Mouse (Mus musculus) intestine, embryonic 14.5 days (tissue): ENCODE data around the gene Sgf29. TPM values are rescaled to one million over a fixed set of nuclear protein-coding genes. Genes with fewer than 3 reads are reported as not detected.

ENCODE experiments used
- ATAC-seq: fragments of 200-750 bp; cut with Nextera tagmentation; replicated peaks from 2 replicates; pipeline ENCODE4 v1.8.0; 2017; ENCODE audit warnings: low read depth, moderate number of reproducible peaks, moderate TSS enrichment, moderate library complexity; ENCODE audit not compliant: low FRiP score, low TSS enrichment
- DNase-seq: peaks from one replicate; pipeline ENCODE4 v3.0.0-alpha.2; 2018; ENCODE audit warnings: low spot score
- H3K27ac ChIP-seq: fragments of 300-500 bp; sonication (generic); 2 replicates; pipeline ENCODE4 v1.5.1; 2014; ENCODE audit warnings: low read depth, mild to moderate bottlenecking, control low read depth
- H3K27me3 ChIP-seq: fragments of 300-500 bp; sonication (generic); replicated peaks from 2 replicates; pipeline ENCODE4 v1.6.1; 2014; ENCODE audit warnings: low read length, control low read depth; ENCODE audit not compliant: control insufficient read depth, insufficient read depth
- H3K36me3 ChIP-seq: fragments of 300-500 bp; sonication (generic); 2 replicates; pipeline ENCODE4 v1.6.1; 2014; ENCODE audit warnings: low read length, control low read depth; ENCODE audit not compliant: control insufficient read depth, insufficient read depth
- H3K4me1 ChIP-seq: fragments of 300-500 bp; sonication (generic); replicated peaks from 2 replicates; pipeline ENCODE4 v1.6.1; 2014; ENCODE audit warnings: low read length, control low read depth, mixed read lengths; ENCODE audit not compliant: control insufficient read depth, insufficient read depth
- H3K4me2 ChIP-seq: fragments of 300-500 bp; sonication (generic); 2 replicates; pipeline ENCODE4 v1.6.1; 2014; ENCODE audit warnings: low read length
- H3K4me3 ChIP-seq: fragments of 300-500 bp; sonication (generic); 2 replicates; pipeline ENCODE4 v1.5.1; 2014; ENCODE audit warnings: low read depth, low read length, control low read depth, mixed read lengths
- H3K9ac ChIP-seq: fragments of 300-500 bp; sonication (generic); 2 replicates; pipeline ENCODE4 v1.6.1; 2014; ENCODE audit warnings: mild to moderate bottlenecking, low read length
- H3K9me3 ChIP-seq: fragments of 300-500 bp; sonication (generic); 2 replicates; pipeline ENCODE4 v1.6.1; 2016; ENCODE audit warnings: low read length, control low read depth; ENCODE audit not compliant: control insufficient read depth
- WGBS: fragments of 180-500 bp; shearing (Covaris S2); extraction: QIAGEN DNeasy Blood & Tissue Kit; methylation state at CpG from one replicate; pipeline ENCODE4 v1.1.7; 2014; 5-methylcytosine and 5-hydroxymethylcytosine counted together
- polyA plus RNA-seq: library from polyadenylated mRNA; unstranded; fragments of >200 nt; fragmentation: Nextera tagmentation; extraction: Ambion mirVana; gene quantifications from 2 replicates; pipeline ENCODE4 v1.2.1, GENCODE M21; 2014

The Sgf29 gene
- polyA plus RNA-seq, 1 experiment from 2014 or later: 64.5 TPM

DNA sequence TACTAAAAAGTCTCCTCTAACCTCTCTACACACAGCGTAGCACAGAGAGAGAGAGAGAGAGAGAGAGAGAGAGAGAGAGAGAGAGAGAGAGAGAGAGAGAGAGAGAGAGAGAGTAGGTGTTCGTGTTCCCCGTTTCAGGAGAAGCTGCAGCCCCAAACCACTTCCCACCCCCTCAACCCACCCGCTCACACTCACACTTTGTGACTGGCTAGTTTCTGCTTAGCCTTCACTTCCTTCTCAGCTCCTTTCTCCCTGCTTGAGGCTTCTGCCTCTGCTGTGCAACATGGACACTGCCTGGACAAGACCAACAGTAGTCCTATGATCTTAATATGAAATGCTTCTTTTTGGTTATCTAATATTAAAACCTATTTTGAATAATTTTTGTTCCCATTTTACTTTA, 61.2 kb downstream of the Sgf29 start:
- no peak overlapping the region for H3K4me2 ChIP-seq
- H3K4me3 ChIP-seq: no peak overlapping the region
- no peak overlapping the region for H3K27ac ChIP-seq
- H3K9ac ChIP-seq: no peak overlapping the region
- no peaks in the 10 kb centered on the region for H3K36me3 ChIP-seq
- no peaks in the 10 kb centered on the region for H3K4me1 ChIP-seq
- WGBS: 63% methylated on average over 4 of the region's 4 CpGs
- ATAC-seq (no peak), DNase-seq (no peak)
- no peaks in the 10 kb centered on the region for H3K9me3 ChIP-seq
- peaks cover 10% of the 10 kb centered on the region; the same call in 1 of the 2 replicates for H3K27me3 ChIP-seq

DNA sequence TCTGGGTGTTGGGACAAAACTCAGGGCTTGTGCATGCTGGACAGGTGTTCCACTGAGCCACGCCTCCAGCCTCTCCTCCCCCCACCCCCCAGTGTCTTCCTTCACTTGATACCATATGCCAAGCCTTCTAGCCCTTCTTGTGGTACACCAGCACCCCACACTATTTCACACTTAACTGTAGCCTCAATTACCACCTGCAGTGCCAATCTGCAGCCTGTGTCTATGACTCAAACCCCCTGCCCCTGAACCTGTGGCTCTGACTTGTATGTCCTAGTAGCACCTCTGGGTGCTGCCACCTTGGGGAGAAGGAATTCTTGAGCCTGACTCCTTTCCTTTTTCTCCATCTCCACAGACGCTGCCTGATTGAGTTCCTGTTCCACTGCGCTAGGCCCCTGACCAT, 62.8 kb downstream of the Sgf29 start:
- no peak for DNase-seq

DNA sequence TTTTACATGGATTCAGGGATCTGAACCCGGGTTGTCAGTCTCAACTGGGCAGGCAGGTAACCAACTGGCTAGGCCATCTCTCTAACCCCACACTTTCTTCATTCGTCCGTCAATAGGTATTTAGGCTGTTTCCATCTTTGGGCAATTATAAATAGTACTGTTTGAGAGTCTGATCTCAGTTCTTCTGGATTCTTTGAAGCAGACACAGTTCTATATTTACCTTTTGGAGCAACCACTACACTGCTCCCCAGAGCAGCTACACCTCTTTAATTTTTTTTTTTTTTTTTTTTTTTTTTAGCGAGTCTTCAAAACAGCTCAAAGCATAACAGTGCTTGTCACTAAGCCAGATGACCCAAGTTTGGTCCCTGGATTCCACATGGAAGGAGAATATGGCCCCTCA, 66.6 kb downstream of the Sgf29 start:
- DNase-seq (no peak), ATAC-seq (no peak)
- Histone ChIP-seq H3K4me1 (no peaks in the 10 kb centered on the region), H3K9me3 (no peaks in the 10 kb centered on the region), H3K4me3 (no peak overlapping the region), H3K4me2 (no peak overlapping the region), H3K36me3 (no peaks in the 10 kb centered on the region), H3K27me3 (no peaks in the 10 kb centered on the region), H3K27ac (no peak overlapping the region), H3K9ac (no peak overlapping the region)
- WGBS: 79% methylated on average over 4 of the region's 4 CpGs

More for the DNA sequence above, 62.8 kb downstream of the Sgf29 start:
- H3K4me2 ChIP-seq: no peak overlapping the region
- no peaks in the 10 kb centered on the region for H3K36me3 ChIP-seq
- H3K4me3 ChIP-seq: no peak overlapping the region
- no peaks in the 10 kb centered on the region for H3K4me1 ChIP-seq
- 77% methylated on average over 3 of the region's 3 CpGs for WGBS
- no peak overlapping the region for H3K9ac ChIP-seq
- no peaks in the 10 kb centered on the region for H3K9me3 ChIP-seq
- no peaks in the 10 kb centered on the region for H3K27me3 ChIP-seq
- no peak for ATAC-seq
- H3K27ac ChIP-seq: no peak overlapping the region

DNA sequence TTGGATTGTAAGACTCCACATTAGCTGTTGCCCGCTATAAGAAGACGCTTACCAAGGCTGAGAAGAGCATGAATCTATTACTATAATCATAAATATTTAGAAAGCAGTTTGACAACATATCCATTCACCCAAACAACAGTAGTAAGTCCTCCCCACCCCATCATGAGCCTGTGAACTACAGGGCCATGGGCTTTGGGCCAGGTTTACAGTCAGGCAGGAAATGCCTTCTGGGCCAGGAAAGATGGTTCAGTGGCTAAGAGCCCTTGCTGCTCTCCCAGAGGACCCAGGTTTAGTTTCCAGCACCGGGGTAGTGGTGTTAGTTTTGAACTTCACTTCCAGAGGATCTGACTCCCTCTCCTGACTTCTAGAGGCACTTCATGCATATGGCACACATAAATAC, 68.5 kb downstream of the Sgf29 start:
- H3K9me3 ChIP-seq: no peaks in the 10 kb centered on the region
- H3K9ac ChIP-seq: no peak overlapping the region
- H3K27ac ChIP-seq: no peak overlapping the region
- no peaks in the 10 kb centered on the region for H3K27me3 ChIP-seq
- DNase-seq (no peak), ATAC-seq (no peak)
- no peaks in the 10 kb centered on the region for H3K36me3 ChIP-seq
- H3K4me1 ChIP-seq: no peaks in the 10 kb centered on the region
- H3K4me3 ChIP-seq: no peak overlapping the region
- 71% methylated on average over 3 of the region's 3 CpGs for WGBS
- H3K4me2 ChIP-seq: no peak overlapping the region

DNA sequence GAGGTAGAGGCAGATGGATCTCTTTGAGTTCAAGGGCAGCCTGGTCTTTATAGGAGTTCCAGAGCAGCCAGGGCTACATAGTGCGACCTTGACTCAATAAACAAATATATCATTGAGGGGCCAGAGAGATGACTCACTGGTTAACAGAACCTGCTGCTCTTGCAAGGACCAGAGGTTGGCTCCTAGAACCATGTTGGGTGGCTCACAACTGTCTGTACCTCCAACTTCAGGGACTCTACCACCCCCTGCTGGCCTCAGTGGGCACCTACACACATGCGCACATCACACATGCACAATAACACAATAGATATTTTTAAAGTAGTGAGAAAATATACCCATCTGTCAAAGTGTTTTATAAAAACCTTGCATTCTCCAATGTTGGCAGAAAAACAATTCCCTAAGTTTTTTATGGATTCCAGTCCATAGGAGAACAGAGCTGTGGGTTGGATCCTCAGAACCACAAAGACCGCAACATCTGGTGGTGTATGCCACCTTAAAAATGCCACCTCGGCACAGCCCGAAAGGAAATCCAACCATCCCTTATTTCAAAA, 69.8 kb downstream of the Sgf29 start:
- H3K27me3 ChIP-seq: no peaks in the 10 kb centered on the region
- no peak overlapping the region for H3K4me2 ChIP-seq
- H3K4me1 ChIP-seq: no peaks in the 10 kb centered on the region
- no peak overlapping the region for H3K9ac ChIP-seq
- no peak for ATAC-seq
- H3K9me3 ChIP-seq: no peaks in the 10 kb centered on the region
- WGBS: 91% methylated on average over 5 of the region's 5 CpGs
- no peak overlapping the region for H3K27ac ChIP-seq
- H3K36me3 ChIP-seq: no peaks in the 10 kb centered on the region
- H3K4me3 ChIP-seq: no peak overlapping the region
- no peak for DNase-seq

DNA sequence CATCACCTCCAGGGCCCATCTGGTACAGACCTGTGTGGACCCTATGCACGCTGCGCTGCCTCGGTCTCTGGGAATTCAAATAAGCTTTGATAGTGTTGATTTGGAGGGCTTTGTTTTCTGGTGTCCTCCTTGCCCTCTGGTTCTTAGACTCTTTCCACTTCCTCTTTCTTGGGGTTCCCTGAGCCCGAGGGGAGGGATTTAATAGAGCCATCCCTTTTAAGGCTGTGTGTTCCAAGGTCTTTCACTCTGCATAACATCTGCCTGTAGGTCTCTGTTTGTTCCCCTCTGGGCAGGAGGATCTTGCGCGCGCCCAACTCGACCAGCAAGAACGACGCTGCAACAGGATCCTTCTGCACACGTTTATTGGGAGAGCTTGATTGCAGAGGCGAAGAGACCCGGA, 72.5 kb downstream of the Sgf29 start:
- H3K9me3 ChIP-seq: no peaks in the 10 kb centered on the region
- no peak overlapping the region for H3K4me3 ChIP-seq
- no peak overlapping the region for H3K9ac ChIP-seq
- H3K27ac ChIP-seq: no peak overlapping the region
- ATAC-seq: no peak
- WGBS: 89% methylated on average over 13 of the region's 13 CpGs
- H3K36me3 ChIP-seq: no peaks in the 10 kb centered on the region
- H3K4me2 ChIP-seq: no peak overlapping the region
- DNase-seq: no peak
- H3K27me3 ChIP-seq: no peaks in the 10 kb centered on the region
- H3K4me1 ChIP-seq: no peaks in the 10 kb centered on the region

Other genes starting within 250 kb of the Sgf29 start
- gene Cd19, start 234.4 kb upstream of the Sgf29 start, polyA plus RNA-seq: not detected in 2 replicates
- 24.6 and 27.6 TPM in 2 replicates for gene Rabep2, start 220.6 kb upstream of the Sgf29 start, polyA plus RNA-seq
- 0.16 TPM in 1 of 2 replicates, not detected in the other for gene Atp2a1, start 186.2 kb upstream of the Sgf29 start, polyA plus RNA-seq
- 40.9 and 41.4 TPM in 2 replicates for gene Sh2b1, start 173.9 kb upstream of the Sgf29 start, polyA plus RNA-seq
- 188 and 192 TPM in 2 replicates for gene Tufm, start 161.9 kb upstream of the Sgf29 start, polyA plus RNA-seq
- 44.4 and 50.7 TPM in 2 replicates for gene Atxn2l, start 145.9 kb upstream of the Sgf29 start, polyA plus RNA-seq
- gene Eif3c, start 82.9 kb upstream of the Sgf29 start, polyA plus RNA-seq: 184 and 188 TPM in 2 replicates
- gene Apobr, start 64.4 kb upstream of the Sgf29 start, polyA plus RNA-seq: 0.60 and 1.1 TPM in 2 replicates
- gene Cln3, start 63.5 kb upstream of the Sgf29 start, polyA plus RNA-seq: 24.3 and 30.3 TPM in 2 replicates
- not detected in 2 replicates for gene Il27, start 54.4 kb upstream of the Sgf29 start, polyA plus RNA-seq
- 6.6 and 27.3 TPM in 2 replicates for gene Nupr1, start 18.4 kb upstream of the Sgf29 start, polyA plus RNA-seq
- gene Sult1a1, start 27.1 kb downstream of the Sgf29 start, polyA plus RNA-seq: 3.5 and 3.8 TPM in 2 replicates
- 140 and 159 TPM in 2 replicates for gene Bola2, start 46.1 kb downstream of the Sgf29 start, polyA plus RNA-seq
- 7.1 and 8.4 TPM in 2 replicates for gene Slx1b, start 46.5 kb downstream of the Sgf29 start, polyA plus RNA-seq
- 35.1 and 35.9 TPM in 2 replicates for gene Coro1a, start 58.5 kb downstream of the Sgf29 start, polyA plus RNA-seq
- 101 and 104 TPM in 2 replicates for gene Mapk3, start 110.3 kb downstream of the Sgf29 start, polyA plus RNA-seq
- gene Gdpd3, start 117.0 kb downstream of the Sgf29 start, polyA plus RNA-seq: 3.6 and 3.9 TPM in 2 replicates
- 105 and 106 TPM in 2 replicates for gene Ypel3, start 127.6 kb downstream of the Sgf29 start, polyA plus RNA-seq
- gene Tbx6, start 132.2 kb downstream of the Sgf29 start, polyA plus RNA-seq: 0.36 and 0.47 TPM in 2 replicates
- 277 and 280 TPM in 2 replicates for gene Ppp4c, start 143.2 kb downstream of the Sgf29 start, polyA plus RNA-seq
- gene Fam57b, start 148.4 kb downstream of the Sgf29 start, polyA plus RNA-seq: 1.5 and 1.8 TPM in 2 replicates
- gene 4930451I11Rik, start 182.3 kb downstream of the Sgf29 start, polyA plus RNA-seq: not detected in 2 replicates
- 0.86 and 1.2 TPM in 2 replicates for gene Doc2a, start 198.1 kb downstream of the Sgf29 start, polyA plus RNA-seq
- 19.0 and 19.5 TPM in 2 replicates for gene Hirip3, start 212.7 kb downstream of the Sgf29 start, polyA plus RNA-seq
- 82.6 and 84.6 TPM in 2 replicates for gene Ino80e, start 213.1 kb downstream of the Sgf29 start, polyA plus RNA-seq
- 26.6 and 29.7 TPM in 2 replicates for gene Taok2, start 235.4 kb downstream of the Sgf29 start, polyA plus RNA-seq